Mouse (Mus musculus) heart, embryonic 11.5 days (tissue): Measurements from ENCODE around the gene Zap70. TPM values are rescaled to one million over a fixed set of nuclear protein-coding genes. Genes with fewer than 3 reads are reported as not detected.

ENCODE experiments used
- ATAC-seq: fragments of 200-750 bp; cut with Nextera tagmentation; replicated peaks from 2 replicates; pipeline ENCODE4 v1.8.0; 2017; ENCODE audit warnings: moderate library complexity; ENCODE audit not compliant: insufficient number of reproducible peaks, low FRiP score, low TSS enrichment
- H3K27ac ChIP-seq: fragments of 300-500 bp; sonication (generic); 2 replicates; pipeline ENCODE4 v1.5.1; 2014; ENCODE audit warnings: mild to moderate bottlenecking, low read depth, low read length
- H3K27me3 ChIP-seq: fragments of 300-500 bp; sonication (generic); 2 replicates; pipeline ENCODE4 v1.6.1; 2014; ENCODE audit warnings: mild to moderate bottlenecking, low read length, mixed read lengths; ENCODE audit not compliant: control insufficient read depth, insufficient read depth
- H3K36me3 ChIP-seq: fragments of 300-500 bp; sonication (generic); 2 replicates; pipeline ENCODE4 v1.6.1; 2014; ENCODE audit warnings: mild to moderate bottlenecking, low read length, moderate library complexity, mixed read lengths; ENCODE audit not compliant: control insufficient read depth, insufficient read depth
- H3K4me1 ChIP-seq: fragments of 300-500 bp; sonication (generic); 2 replicates; pipeline ENCODE4 v1.6.1; 2014; ENCODE audit warnings: low read length; ENCODE audit not compliant: control insufficient read depth, insufficient read depth
- H3K4me2 ChIP-seq: fragments of 300-500 bp; sonication (generic); 2 replicates; pipeline ENCODE4 v1.6.1; 2014; ENCODE audit warnings: mild to moderate bottlenecking, moderate library complexity
- H3K4me3 ChIP-seq: fragments of 300-500 bp; sonication (generic); 2 replicates; pipeline ENCODE4 v1.5.1; 2014; ENCODE audit warnings: low read depth, low read length
- H3K9ac ChIP-seq: fragments of 300-500 bp; sonication (generic); 2 replicates; pipeline ENCODE4 v1.6.1; 2014; ENCODE audit warnings: mild to moderate bottlenecking, low read depth, low read length, moderate library complexity
- H3K9me3 ChIP-seq: fragments of 300-500 bp; sonication (generic); replicated peaks from 2 replicates; pipeline ENCODE4 v1.6.1; 2016; ENCODE audit warnings: low read length; ENCODE audit not compliant: control insufficient read depth
- WGBS: fragments of 180-500 bp; shearing (Covaris S2); extraction: QIAGEN DNeasy Blood & Tissue Kit; methylation state at CpG from one replicate; pipeline ENCODE4 v1.1.7; 2014; ENCODE audit not compliant: insufficient replicate concordance; 5-methylcytosine and 5-hydroxymethylcytosine counted together
- polyA plus RNA-seq: library from polyadenylated mRNA; unstranded; fragments of >200 nt; fragmentation: Nextera tagmentation; extraction: Ambion mirVana; gene quantifications from 2 replicates; pipeline ENCODE4 v1.2.1, GENCODE M21; 2014

Gene Zap70
- polyA plus RNA-seq: 0.18 and 0.26 TPM in 2 replicates

- Histone ChIP-seq H3K4me3 (no peak within 1 kb of the TSS), H3K9ac (no peak within 1 kb of the TSS), H3K9me3 (no peaks in the 10 kb centered on the region), H3K4me1 (peaks cover under 1% of the 10 kb centered on the region; the same call in 1 of the 2 replicates), H3K27ac (no peak within 1 kb of the TSS), H3K4me2 (no peak within 1 kb of the TSS), H3K36me3 (no peaks in the 10 kb centered on the region), H3K27me3 (no peaks in the 10 kb centered on the region)
- no peak for ATAC-seq
- WGBS: 74% methylated on average over 11 of the region's 11 CpGs
These were observed at the start of gene Zap70 for GRCm38 (mm10) chr1:36761568-36761967. TSS of gene Zap70 (plus strand) at chr1:36761798.

DNA sequence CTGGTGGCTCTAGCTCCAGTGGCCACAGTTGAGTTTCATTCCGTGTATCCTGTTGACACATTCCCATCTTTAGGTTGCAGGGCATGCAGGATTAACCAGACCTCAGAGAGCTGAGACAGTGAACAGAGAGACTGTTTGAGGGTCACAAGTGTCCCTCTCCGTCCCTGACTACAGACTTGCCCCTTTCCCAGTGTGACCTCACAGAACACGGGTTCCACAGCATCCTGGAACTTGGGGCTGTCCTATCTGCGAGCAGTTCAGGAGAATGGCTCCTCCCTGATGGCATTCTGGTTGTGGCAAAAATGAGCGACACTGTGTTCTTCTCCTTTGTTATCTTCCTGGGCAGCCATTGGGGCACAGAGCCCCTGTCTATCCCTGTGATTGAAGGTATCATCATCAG is 47.3 kb upstream of the Zap70 start, which contains the start of gene Actr1b:
Actr1b (minus strand) TSS at position 112 of the 400 bp plus-strand sequence.
- Histone ChIP-seq H3K4me1 (no peaks in the 10 kb centered on the region), H3K9ac (no peak within 1 kb of the TSS), H3K27ac (no peak within 1 kb of the TSS), H3K36me3 (no peaks in the 10 kb centered on the region), H3K4me2 (no peak within 1 kb of the TSS), H3K9me3 (no peaks in the 10 kb centered on the region), H3K4me3 (no peak within 1 kb of the TSS), H3K27me3 (no peaks in the 10 kb centered on the region)
- WGBS: 75% methylated on average over 5 of the region's 5 CpGs
- ATAC-seq: no peak

- H3K36me3 ChIP-seq: no peaks in the 10 kb centered on the region
- no peak overlapping the region for H3K27ac ChIP-seq
- no peak overlapping the region for H3K4me2 ChIP-seq
- no peaks in the 10 kb centered on the region for H3K4me1 ChIP-seq
- H3K27me3 ChIP-seq: no peaks in the 10 kb centered on the region
- H3K9ac ChIP-seq: no peak overlapping the region
- no peak overlapping the region for H3K4me3 ChIP-seq
- WGBS: 78% methylated on average over 1 of the region's 1 CpGs
- no peaks in the 10 kb centered on the region for H3K9me3 ChIP-seq
- ATAC-seq: no peak
These were observed 42.8 kb upstream of the Zap70 start for GRCm38 (mm10) chr1:36718786-36719185.

- Histone ChIP-seq H3K4me1 (no peaks in the 10 kb centered on the region), H3K27ac (no peak overlapping the region), H3K4me2 (no peak overlapping the region), H3K9ac (no peak overlapping the region), H3K4me3 (no peak overlapping the region), H3K9me3 (no peaks in the 10 kb centered on the region), H3K27me3 (no peaks in the 10 kb centered on the region), H3K36me3 (no peaks in the 10 kb centered on the region)
- no peak for ATAC-seq
- WGBS: 67% methylated on average over 16 of the region's 16 CpGs
These were observed 38.2 kb upstream of the Zap70 start for GRCm38 (mm10) chr1:36723146-36724056.

DNA sequence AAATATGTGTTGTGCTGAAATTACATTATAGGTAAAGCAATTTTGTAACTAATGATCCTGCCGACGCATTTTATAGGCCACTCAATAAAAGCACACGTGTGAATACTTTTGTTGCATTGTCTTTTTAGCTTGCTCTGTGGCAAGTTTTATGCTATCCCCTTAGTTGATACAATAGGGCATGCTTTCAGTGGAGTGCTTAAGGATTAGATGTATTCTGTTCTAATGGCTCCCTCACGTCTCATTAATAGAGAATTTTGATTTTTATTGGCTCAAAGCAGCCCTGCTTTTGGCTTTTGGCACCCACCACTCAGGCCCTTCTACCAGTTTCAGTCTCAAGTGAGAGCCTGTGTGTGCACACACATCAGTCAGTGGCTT is 37.6 kb upstream of the Zap70 start:
- H3K9me3 ChIP-seq: no peaks in the 10 kb centered on the region
- H3K9ac ChIP-seq: no peak overlapping the region
- 85% methylated on average over 4 of the region's 4 CpGs for WGBS
- H3K4me2 ChIP-seq: no peak overlapping the region
- H3K4me1 ChIP-seq: no peaks in the 10 kb centered on the region
- ATAC-seq: no peak
- H3K27ac ChIP-seq: no peak overlapping the region
- no peaks in the 10 kb centered on the region for H3K36me3 ChIP-seq
- H3K27me3 ChIP-seq: no peaks in the 10 kb centered on the region
- no peak overlapping the region for H3K4me3 ChIP-seq

DNA sequence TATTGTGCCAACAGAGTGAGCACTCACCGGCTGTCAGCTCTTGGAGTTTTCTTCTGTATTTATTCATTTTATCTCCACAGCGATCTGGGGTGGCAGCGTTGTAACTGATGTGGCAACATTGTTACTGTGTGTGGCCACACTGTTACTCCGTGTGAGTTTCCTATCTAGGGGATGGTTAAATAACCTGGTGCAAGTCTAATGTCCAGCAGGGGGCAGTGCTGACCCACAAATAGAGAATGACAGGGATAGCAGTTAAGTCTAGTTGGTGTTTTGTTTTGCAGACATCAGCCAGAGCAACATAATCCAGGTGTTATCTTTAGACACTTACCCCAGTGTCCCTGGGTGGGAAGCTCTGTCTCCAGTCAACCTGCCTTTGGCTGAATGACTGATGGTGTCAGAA is 24.3 kb upstream of the Zap70 start:
- Histone ChIP-seq H3K27me3 (no peaks in the 10 kb centered on the region), H3K4me3 (no peak overlapping the region), H3K36me3 (no peaks in the 10 kb centered on the region), H3K9ac (no peak overlapping the region), H3K9me3 (no peaks in the 10 kb centered on the region), H3K4me1 (no peaks in the 10 kb centered on the region), H3K4me2 (no peak overlapping the region), H3K27ac (no peak overlapping the region)
- WGBS: 7% methylated on average over 4 of the region's 4 CpGs
- no peak for ATAC-seq

DNA sequence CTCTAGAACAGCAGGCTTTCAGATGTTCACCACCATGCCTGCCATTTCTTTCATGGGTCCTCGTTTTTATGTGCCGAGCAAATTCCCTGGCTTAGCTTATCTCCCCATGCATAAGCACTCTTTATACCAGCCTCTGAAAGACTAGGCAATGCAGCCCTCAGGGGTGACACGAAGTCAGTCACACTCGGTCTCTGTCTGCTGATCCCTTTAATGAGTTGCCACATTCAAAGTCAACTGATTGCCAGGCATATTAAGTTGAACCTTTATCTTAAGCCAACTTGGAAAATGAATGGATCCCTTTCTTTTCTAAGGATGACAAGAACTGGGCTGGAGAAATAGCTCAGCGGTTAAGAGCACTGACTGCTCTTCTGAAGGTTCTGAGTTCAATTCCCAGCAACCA is 22.4 kb upstream of the Zap70 start:
- Histone ChIP-seq H3K4me2 (no peak overlapping the region), H3K27me3 (peaks cover 4% of the 10 kb centered on the region; the same call in 1 of the 2 replicates), H3K4me1 (no peaks in the 10 kb centered on the region), H3K36me3 (no peaks in the 10 kb centered on the region), H3K4me3 (no peak overlapping the region), H3K27ac (no peak overlapping the region), H3K9ac (no peak overlapping the region), H3K9me3 (no peaks in the 10 kb centered on the region)
- 65% methylated on average over 5 of the region's 5 CpGs for WGBS
- ATAC-seq: no peak

GRCm38 (mm10) chr1:36743046-36743445 is 18.6 kb upstream of the Zap70 start:
- ATAC-seq: no peak
- H3K9me3 ChIP-seq: no peaks in the 10 kb centered on the region
- WGBS: 64% methylated on average over 9 of the region's 9 CpGs

More at GRCm38 (mm10) chr1:36743046-36743445, 18.6 kb upstream of the Zap70 start:
- Histone ChIP-seq H3K9ac (no peak overlapping the region), H3K36me3 (no peaks in the 10 kb centered on the region), H3K4me3 (no peak overlapping the region), H3K4me2 (no peak overlapping the region), H3K4me1 (no peaks in the 10 kb centered on the region), H3K27ac (no peak overlapping the region), H3K27me3 (peaks cover 4% of the 10 kb centered on the region; the same call in 1 of the 2 replicates)
